Mouse (Mus musculus) left cerebral cortex, adult 8-10 months (tissue): ENCODE data around the gene Nfkbiz. TPM values are rescaled to one million over a fixed set of nuclear protein-coding genes. Genes with fewer than 3 reads are reported as not detected.

Experiments
- DNase-seq, 2 experiments: peaks; one replicate each; pipeline ENCODE4 v3.0.0; 2022; ENCODE audit warnings: low spot score in 2 of 2
- total RNA-seq, 4 experiments: library from RNA; stranded (reverse); gene quantifications; 2 replicates each; pipeline ENCODE4 v1.2.4; 2022

Gene Nfkbiz
- total RNA-seq, 4 experiments from 2014 or later = 3.3 to 4.8 (median 3.9) TPM

DNA sequence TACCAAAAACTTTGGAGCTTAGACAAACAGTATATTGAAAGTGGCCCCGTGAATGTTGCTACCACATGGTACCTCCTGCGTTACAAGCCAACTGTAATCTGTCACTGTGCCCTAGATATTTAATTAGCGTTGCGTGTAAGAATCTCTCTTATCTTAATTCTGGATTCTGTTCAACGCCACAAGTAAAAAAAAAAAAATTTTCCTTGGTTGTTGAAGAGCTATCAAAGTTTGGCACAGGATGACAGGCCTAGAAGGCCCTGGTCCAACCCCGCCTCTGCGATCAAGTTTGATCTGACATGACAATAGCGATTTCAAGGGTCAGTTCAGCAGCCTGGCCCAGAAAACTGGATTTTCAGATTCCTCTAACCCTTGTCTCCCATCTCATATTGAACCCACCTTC, 6.1 kb downstream of the Nfkbiz start:
- DNase-seq = no peak

- DNase-seq = no peak
Measured at GRCm38 (mm10) chr16:55832040-55832439, 6.7 kb downstream of the Nfkbiz start.

DNA sequence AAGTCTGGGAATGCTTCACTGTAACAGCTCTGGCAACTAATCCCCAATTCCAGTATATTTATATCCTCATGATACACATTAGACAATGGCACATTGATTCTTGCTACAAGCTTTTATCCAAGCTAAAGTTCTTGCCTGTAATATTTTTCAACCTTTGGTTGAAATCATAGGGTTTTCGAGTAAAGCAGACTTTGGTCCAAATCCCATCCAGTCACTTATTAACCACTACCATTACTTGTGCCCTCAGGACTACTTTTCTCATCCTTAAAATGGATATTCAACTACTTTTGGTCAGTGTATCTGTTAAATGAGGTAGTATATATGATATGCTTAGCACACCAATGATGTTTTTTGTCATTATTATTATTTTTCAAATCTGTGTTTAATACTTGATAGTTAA, 7.2 kb downstream of the Nfkbiz start:
- DNase-seq = no peak

GRCm38 (mm10) chr16:55823398-55824155, 15.1 kb downstream of the Nfkbiz start:
- DNase-seq = no peak

- DNase-seq = no peak
Measured at GRCm38 (mm10) chr16:55822741-55823397, 15.8 kb downstream of the Nfkbiz start.

DNA sequence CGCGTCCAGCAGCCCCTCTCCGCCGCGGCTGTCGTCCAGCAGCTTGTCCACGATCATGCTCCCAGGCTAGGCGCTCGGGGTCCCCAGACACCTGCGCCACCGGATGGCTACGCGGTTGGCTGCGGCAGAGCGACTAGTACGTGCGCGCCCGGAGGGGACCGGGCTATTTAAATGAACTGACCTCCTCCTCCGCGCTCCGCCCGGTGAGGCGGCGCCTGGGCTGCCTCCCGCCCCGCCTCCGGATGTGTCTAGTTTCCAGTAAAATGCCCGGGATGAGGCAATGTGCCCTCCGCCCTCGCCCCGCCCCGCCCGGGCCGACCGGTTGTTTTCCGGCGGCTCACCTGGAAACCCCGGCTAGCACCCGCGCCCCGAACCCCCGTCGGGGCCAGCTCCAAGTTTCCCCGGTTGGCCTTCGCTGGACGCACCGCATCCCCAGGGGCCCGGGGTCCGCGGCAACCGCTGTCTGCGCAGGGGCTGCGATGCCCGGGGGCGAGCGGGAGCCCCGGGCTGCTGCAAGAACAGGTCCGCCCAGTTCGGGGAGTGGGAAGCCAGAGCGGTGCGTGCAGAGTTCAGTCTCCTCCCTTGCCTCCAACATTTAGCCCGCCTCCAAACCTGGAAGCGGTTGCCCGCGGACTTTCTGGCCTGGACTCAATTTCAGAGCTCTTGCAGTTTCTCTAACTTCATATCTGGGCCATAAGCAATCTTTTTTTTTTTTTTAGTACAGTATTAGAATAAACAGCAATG, 16.5 kb downstream of the Nfkbiz start:
- peak; percentile 64 to 76 for DNase-seq

- peak in 1 of 2 experiments; percentile 13 for DNase-seq
Measured at GRCm38 (mm10) chr16:55821571-55821981, 17.1 kb downstream of the Nfkbiz start.

DNA sequence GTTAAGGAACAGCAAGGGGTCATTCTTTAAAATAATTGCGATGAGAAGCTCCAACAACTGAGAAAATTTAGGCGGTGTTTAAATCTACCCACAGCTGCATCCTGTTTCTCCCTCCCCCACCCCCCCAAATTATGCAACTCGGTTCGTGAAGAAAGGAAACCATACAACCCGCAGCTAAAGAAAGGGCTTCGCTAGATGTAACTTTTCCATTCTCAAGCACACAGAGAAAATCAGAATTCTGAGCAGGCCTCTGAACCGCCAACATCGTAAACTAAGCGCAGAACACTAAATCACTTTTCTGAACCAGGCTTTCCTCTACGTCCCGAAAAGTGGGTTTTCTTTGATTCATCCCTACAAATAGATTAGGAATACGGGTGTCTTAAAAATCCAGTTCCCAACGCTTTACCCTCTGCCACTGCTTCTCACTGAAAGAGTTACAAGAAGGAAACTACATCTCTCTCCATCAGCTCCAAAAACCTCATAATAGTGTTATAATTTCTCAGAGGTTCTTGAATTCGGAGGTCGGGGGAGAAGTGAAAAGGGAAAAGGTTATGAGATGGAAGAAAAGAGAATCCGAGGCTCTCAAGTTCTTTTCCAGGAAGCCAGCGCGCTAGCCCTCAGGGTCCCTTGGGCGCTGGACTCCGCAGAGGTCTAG, 17.7 kb downstream of the Nfkbiz start:
- DNase-seq = no peak

- no peak for DNase-seq
Measured at GRCm38 (mm10) chr16:55820161-55820915, 18.4 kb downstream of the Nfkbiz start.

DNA sequence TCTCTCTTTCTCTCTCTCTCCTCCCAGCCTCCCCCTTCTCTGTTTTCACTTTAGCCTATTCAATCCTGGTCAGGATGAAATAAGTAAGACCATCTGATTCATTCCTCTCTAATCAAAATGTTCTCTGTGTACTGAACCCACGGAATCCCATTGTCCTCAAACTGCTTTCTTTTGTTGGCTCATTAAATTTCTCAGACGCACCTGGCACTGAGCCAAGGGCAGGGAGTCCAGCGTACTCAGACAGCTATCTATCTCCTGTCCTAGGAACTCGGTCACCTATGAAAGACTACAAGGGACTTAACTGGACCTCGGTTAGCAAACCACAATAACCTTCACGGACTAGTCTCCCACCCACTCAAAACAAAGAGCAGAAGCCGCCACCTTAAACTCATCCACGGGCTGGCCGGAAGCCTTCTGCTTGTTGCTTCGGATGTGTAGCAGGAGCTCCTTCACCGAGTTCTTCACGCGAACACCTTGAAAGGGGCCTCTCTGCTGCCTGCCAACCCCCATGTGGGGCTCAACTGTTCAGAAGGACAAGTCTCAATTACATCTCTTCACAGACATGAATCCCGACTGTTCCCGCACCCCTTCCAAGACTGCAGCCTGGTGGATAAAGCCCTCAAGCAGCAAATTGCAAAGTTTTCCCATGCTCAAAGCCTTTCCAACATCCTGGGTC, 19.4 kb downstream of the Nfkbiz start:
- DNase-seq = no peak

DNA sequence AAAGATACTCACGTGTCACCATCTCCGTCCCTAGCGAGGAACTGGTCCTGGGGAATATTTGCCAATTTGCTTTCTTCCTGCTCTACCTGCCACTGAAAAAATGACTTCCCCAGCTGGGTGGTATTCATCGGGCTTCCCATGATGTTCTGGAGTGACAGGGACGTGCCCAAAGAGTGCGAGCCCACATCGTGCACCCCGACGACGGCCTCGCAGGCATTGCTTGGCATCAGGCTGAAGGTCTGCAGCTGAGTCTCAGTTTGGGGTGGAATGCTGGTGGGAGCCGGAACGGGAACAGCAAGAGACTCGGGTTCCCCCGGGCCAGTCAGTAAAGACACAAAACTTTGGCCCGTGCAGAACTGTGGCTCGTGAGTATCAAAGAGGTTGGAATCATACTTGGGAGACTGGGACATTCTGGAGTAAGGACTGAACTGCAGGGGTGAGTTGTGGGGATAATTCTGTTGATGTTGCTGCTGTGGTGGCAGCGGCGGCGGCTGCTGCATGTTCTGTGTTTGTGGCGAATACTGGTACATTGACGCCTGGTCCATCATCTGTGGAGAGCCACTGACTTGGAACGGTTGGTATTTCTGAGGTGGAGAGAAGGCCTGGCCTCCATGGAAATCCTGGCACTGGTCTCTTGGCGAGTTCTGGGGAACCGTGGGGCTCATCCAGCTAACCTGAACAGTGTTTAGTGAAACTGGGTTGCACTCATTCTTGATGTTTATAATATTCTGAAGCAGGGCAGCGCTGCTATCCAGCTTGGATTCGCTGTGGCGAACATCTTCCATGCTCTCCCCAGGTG, 20.8 kb downstream of the Nfkbiz start:
- DNase-seq = no peak

DNA sequence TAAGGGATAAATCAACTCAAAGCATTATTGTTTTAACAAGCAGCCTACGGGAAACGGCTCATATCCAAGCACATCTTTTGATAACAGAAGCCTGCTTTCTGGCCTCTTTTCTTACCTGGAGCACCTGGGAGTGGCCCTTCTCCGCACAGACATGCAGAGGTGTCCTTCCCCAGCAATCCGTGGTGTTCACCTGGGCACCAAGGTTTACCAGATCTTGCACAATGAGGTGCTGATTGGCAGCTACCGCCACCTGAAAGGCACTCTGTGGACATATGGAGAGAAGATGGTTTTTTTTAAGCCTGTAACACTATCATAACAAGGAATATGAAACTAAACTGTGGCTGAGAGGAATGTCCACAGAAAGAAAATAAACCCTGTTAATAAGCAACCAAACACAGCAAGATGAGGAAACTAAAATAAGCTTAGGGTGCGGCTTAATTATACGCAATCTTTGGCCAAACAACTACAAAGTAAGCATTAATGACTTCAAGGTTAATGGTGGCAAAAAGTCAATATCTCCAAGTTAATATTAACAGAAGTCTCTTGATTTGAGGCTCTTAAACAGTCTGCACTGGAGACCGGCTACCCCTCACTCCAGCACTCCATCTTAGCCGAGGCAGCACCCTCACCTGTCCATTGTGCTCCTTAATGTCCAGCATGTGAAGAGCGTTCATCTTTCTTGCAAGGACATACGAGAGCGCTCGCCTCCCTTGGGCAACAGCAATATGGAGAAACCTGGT, 22.3 kb downstream of the Nfkbiz start:
- no peak for DNase-seq

- no peak for DNase-seq
Measured at GRCm38 (mm10) chr16:55815466-55815865, 23.2 kb downstream of the Nfkbiz start.

GRCm38 (mm10) chr16:55814686-55815085, 24.0 kb downstream of the Nfkbiz start:
- DNase-seq = no peak

DNA sequence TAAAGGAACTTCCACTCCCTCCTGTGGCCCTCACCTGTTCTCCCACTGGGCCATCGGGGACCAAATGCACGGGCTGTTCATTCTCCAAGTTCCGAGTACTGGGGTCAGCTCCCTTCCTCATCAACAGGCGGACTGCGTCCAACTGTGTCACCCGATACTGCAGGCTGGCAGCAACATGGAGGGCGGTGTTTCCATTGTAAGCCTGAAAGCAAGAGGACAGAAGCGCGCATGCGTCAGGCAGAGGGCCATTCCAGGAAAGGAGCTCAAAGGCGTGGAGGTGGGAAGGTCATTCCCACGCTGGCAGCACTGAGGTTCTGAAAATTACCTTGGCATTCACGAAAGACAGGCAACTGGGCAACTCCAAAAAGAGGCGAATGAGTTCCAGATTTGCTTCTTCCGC, 24.8 kb downstream of the Nfkbiz start:
- no peak for DNase-seq

GRCm38 (mm10) chr16:55811792-55812191, 26.9 kb downstream of the Nfkbiz start:
- no peak for DNase-seq

DNA sequence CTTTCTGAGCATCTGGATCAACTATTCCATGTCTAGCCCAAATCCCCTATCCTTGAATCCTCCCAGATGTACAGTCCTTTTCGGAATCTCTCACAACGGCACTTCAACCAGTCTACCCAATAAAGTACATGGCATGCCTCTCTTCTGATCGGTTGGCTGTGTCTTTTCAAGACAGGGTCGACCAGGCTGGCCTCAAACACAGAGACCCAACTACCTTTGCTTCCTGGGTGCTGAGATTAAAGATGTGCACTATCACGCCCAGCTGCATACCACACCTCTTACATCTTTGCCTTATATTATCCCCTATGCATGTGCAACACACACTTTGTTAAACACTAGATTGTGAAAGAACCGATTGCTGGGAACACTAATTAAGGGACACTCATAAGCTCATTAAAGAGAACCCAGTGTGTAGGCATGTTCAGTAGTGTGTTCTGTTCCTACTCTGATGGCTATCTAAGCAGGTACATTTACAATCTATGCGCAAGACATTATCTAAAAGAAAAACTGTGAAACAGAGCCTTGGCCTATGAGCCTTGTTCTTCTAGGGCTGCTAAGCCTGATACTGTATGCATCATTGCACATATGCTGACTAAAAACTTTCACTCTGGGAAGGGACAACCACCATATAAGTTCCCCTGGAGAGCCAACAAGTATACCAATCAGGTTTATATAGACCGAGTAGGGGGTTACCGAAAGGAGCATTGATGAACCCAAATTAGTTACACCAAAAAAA, 28.8 kb downstream of the Nfkbiz start:
- DNase-seq = no peak

DNA sequence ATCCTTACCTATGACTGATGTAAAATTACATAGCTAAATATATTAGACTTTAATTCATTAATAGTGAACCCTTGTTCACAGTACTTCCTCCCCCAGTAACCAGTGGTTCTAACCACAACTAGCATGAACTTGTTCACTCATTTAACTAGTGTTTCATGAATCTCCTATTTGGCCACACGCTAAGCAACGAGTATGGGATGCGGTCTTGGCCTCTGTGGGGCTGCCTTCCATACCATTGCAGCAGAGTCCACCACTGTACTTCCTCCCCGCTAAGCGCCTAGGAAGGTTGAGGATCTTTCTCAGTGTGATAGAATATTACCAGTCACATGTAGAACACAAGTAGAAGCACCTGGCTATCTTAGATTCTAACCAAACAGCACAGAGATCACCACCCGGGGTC, 29.4 kb downstream of the Nfkbiz start:
- DNase-seq = no peak
